Mouse (Mus musculus): Measurements from ENCODE around the gene Cdc6.

DNA sequence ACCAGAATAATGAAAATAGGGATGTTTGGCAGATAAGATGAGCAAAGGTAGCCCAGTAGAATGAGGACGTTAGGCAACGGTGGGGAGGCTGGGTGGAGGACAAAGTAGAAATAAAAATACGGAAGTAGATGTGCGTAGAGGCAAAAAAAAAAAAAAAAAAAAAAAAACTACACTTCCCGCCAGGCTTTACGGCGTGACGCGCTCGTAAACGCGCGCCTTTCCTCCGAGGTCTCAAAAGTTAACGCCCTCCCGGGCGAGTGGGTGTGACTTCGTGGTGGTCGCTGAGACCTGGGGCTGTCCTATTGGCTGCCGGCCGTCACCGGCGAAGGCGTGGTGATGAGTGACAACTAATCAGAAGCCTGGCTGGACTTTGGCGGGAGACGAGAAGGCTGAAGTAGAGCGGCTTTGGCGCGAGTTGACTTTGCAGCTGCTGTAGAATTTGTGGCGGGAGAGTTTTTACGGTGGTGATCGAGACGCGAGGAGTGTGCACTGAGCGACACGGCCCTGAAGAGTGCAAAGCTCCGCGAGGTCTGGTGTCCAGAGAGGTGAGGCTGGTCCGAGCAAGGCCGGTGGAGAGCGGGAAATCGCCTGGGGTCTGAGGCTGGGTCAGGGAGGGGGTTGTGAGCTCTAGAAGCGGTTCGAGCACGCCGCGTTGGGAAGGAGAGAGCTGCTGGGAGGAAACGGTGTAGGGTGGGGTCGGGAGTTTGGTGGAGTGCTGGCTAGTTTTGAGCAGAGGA is at the start of gene Cdc6:
- TF ChIP-seq EP300 (optimal IDR thresholded peaks at IDR 0.05), result no peak
- no peak for TF ChIP-seq CTCF (IDR thresholded peaks at IDR 0.05; ENCODE audit: low read depth)
